Mouse (Mus musculus) left cerebral cortex, postnatal 10 days (tissue): ENCODE data around the gene Kbtbd3. TPM values are rescaled to one million over a fixed set of nuclear protein-coding genes. Genes with fewer than 3 reads are reported as not detected.

Experiments
- microRNA-seq: library from miRNA; unstranded; fragments of <30 nt; microRNA quantifications from one replicate; pipeline ENCODE4 v1.2.0, GENCODE M21; 2022
- total RNA-seq, 2 experiments: library from RNA; stranded (reverse); gene quantifications; 2 replicates each; pipeline ENCODE4 v1.2.3; 2021

The Kbtbd3 gene
- total RNA-seq, 2 experiments from 2014 or later: 8.2 to 9.2 TPM

Small RNA genes within 50 kb of the gene (microRNA-seq; reads per million reads assigned to microRNA genes)
- gene Gm22195: not detected
- gene Gm23992: not detected

Other genes starting within 250 kb of the Kbtbd3 start
- gene Aasdhppt, start 362 bp upstream of the Kbtbd3 start, total RNA-seq: 10 to 100 TPM; 25.6 to 27.1 TPM
- gene Msantd4, start 66.7 kb downstream of the Kbtbd3 start, total RNA-seq: 10 to 100 TPM; 47.3 to 47.5 TPM